22 mouse cellular contexts compared by ENCODE assay signal in the genomic region with DNA sequence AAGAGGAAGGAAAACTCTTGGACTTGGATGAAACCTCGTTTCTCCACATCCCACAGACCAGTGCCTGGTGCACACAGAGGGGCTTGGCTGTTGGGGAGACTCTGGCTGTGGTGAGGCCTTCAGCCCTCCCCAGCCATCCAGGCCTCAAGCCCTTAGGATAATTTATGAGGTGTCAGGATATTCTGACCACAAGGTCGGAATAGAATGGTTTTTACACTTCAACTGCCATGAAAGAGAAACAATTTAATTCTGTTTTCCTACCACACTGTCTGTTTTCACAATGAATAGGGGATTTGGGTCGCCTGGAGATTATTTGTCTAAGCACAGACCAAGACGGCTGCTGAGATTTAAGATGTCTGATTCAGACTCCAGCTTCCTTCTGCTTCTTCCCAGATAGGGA. TPM values are rescaled to one million over a fixed set of nuclear protein-coding genes. Genes with fewer than 3 reads are reported as not detected.
DNase-seq lines count a peak whose midpoint lies in the region; ATAC-seq and TF ChIP-seq lines count a peak whose summit lies in the region.
"Had no signal": no experiment of that assay in that cellular context is flagged by ENCODE, and none has a peak within 500 bp of the region (broad histone marks: within the 10 kb centered on the region; RNA-seq: fewer than 3 reads in every experiment).

No protein-coding gene starts in this region.

- ATAC-seq in lung, embryonic 15.5 days (ENCODE audit: borderline replicate concordance, extremely low read depth, low FRiP score, low TSS enrichment): peak; percentile 57; the same call in 1 of the 2 replicates
- ATAC-seq in limb, embryonic 15.5 days (ENCODE audit: insufficient number of reproducible peaks, low FRiP score, low TSS enrichment, low read depth): peak; percentile 58; the same call in 1 of the 2 replicates
- no peak for ATAC-seq in hindbrain, postnatal 0 days
- ATAC-seq: activated CD4-positive, CD25-positive, alpha-beta regulatory T cell, adult 4 months; forebrain, embryonic 15.5 days had no signal

- H3K4me2 ChIP-seq in lung, embryonic 15.5 days: no peak overlapping the region
- no peak overlapping the region for H3K4me2 ChIP-seq in limb, embryonic 15.5 days
- H3K4me2 ChIP-seq in hindbrain, postnatal 0 days (ENCODE audit: low read depth, low read length): no peak overlapping the region
- H3K4me2 ChIP-seq: forebrain, embryonic 15.5 days; liver, embryonic 15.5 days; midbrain, embryonic 12.5 days had no signal

- no peaks in the 10 kb centered on the region for H3K9me3 ChIP-seq in lung, embryonic 15.5 days
- no peaks in the 10 kb centered on the region for H3K9me3 ChIP-seq in limb, embryonic 15.5 days
- no peaks in the 10 kb centered on the region for H3K9me3 ChIP-seq in hindbrain, postnatal 0 days (ENCODE audit: low read length)
- H3K9me3 ChIP-seq: forebrain, embryonic 15.5 days; liver, embryonic 15.5 days; midbrain, embryonic 12.5 days had no signal

- H3K36me3 ChIP-seq in lung, embryonic 15.5 days: no peaks in the 10 kb centered on the region
- H3K36me3 ChIP-seq in limb, embryonic 15.5 days: no peaks in the 10 kb centered on the region
- H3K36me3 ChIP-seq in hindbrain, postnatal 0 days (ENCODE audit: insufficient read depth, low read length): no peaks in the 10 kb centered on the region
- H3K36me3 ChIP-seq: forebrain, embryonic 15.5 days; liver, embryonic 15.5 days; midbrain, embryonic 12.5 days had no signal

- DNase-seq in heart, adult 11 months: peak; percentile 41
- no peak for DNase-seq in heart, adult 9 months (ENCODE audit: low spot score in 2 of 2)
- no peak for DNase-seq in lung, postnatal 36 days
- no peak for DNase-seq in gastrocnemius, postnatal 4 days (ENCODE audit: low spot score in 2 of 2)
- DNase-seq in hindbrain, postnatal 0 days (ENCODE audit: low spot score): no peak
- DNase-seq: cerebellum, adult 9-10 months; heart, postnatal 4 days; right cerebral cortex, adult 18-20 months; thymus, adult 2 months had no signal

- no peak overlapping the region for H3K9ac ChIP-seq in lung, embryonic 15.5 days
- no peak overlapping the region for H3K9ac ChIP-seq in limb, embryonic 15.5 days
- no peak overlapping the region for H3K9ac ChIP-seq in hindbrain, postnatal 0 days (replicated peaks; ENCODE audit: low read length)
- H3K9ac ChIP-seq: forebrain, embryonic 15.5 days; liver, embryonic 15.5 days; midbrain, embryonic 12.5 days had no signal

- H3K4me1 ChIP-seq in lung, embryonic 15.5 days: no peaks in the 10 kb centered on the region
- H3K4me1 ChIP-seq in embryonic fibroblast, embryonic 13.5 days (ENCODE audit: control insufficient read depth, insufficient read depth, low read length): 0 out of 2 replicates have a peak, but pooled peaks cover 3% of the 10 kb centered on the region
- H3K4me1 ChIP-seq in limb, embryonic 15.5 days: 0 out of 2 replicates have a peak, but pooled peaks cover 5% of the 10 kb centered on the region
- H3K4me1 ChIP-seq in hindbrain, postnatal 0 days (ENCODE audit: insufficient read depth, low read length): no peaks in the 10 kb centered on the region
- H3K4me1 ChIP-seq: forebrain, embryonic 15.5 days; liver, embryonic 15.5 days; midbrain, embryonic 12.5 days had no signal

- no peak overlapping the region for H3K4me3 ChIP-seq in lung, embryonic 15.5 days
- no peak overlapping the region for H3K4me3 ChIP-seq in embryonic fibroblast, embryonic 13.5 days (ENCODE audit: insufficient read depth, low read length)
- no peak overlapping the region for H3K4me3 ChIP-seq in limb, embryonic 15.5 days
- H3K4me3 ChIP-seq in hindbrain, postnatal 0 days (ENCODE audit: low read length): no peak overlapping the region
- H3K4me3 ChIP-seq: erythroblast, embryonic 14.5 days; forebrain, embryonic 15.5 days; liver, embryonic 15.5 days; midbrain, embryonic 12.5 days had no signal

- no peak for TF ChIP-seq POLR2A in embryonic fibroblast, embryonic 13.5 days (IDR thresholded peaks at IDR 0.05; ENCODE audit: low read depth, low read length)

- no peaks in the 10 kb centered on the region for H3K27me3 ChIP-seq in lung, embryonic 15.5 days
- H3K27me3 ChIP-seq in limb, embryonic 15.5 days: no peaks in the 10 kb centered on the region
- no peaks in the 10 kb centered on the region for H3K27me3 ChIP-seq in hindbrain, postnatal 0 days (ENCODE audit: insufficient read depth, low read length)
- H3K27me3 ChIP-seq: CH12.LX; forebrain, embryonic 15.5 days; liver, embryonic 15.5 days; midbrain, embryonic 12.5 days had no signal

- TF ChIP-seq CTCF in embryonic fibroblast, embryonic 13.5 days (IDR thresholded peaks at IDR 0.05; ENCODE audit: borderline replicate concordance, insufficient read depth, low read length): no peak
- TF ChIP-seq CTCF in hindbrain, postnatal 0 days (IDR thresholded peaks at IDR 0.05; ENCODE audit: low read depth): no peak

- WGBS in lung, embryonic 15.5 days: 11% methylated on average over 4 of the region's 4 CpGs
- WGBS in limb, embryonic 15.5 days: 25% methylated on average over 4 of the region's 4 CpGs
- WGBS in hindbrain, postnatal 0 days: 32% methylated on average over 4 of the region's 4 CpGs

- no peak overlapping the region for H3K27ac ChIP-seq in lung, embryonic 15.5 days
- peak overlapping the region; percentile 58 for H3K27ac ChIP-seq in embryonic fibroblast, embryonic 13.5 days (ENCODE audit: insufficient read depth, low read length)
- H3K27ac ChIP-seq in limb, embryonic 15.5 days: peak overlapping the region; percentile 61
- no peak overlapping the region for H3K27ac ChIP-seq in hindbrain, postnatal 0 days
- H3K27ac ChIP-seq: forebrain, embryonic 15.5 days; liver, embryonic 15.5 days; macrophage; midbrain, embryonic 12.5 days had no signal

RNA-seq across cellular contexts. Expression of a gene that starts 54.3 kb away (rescaled TPM):
- 0.45 and 0.58 TPM in 2 replicates for polyA plus RNA-seq in lung, embryonic 15.5 days (2015; fragmentation: Nextera tagmentation; extraction: Ambion mirVana)
- not detected in 2 replicates for polyA plus RNA-seq in embryonic fibroblast, embryonic 13.5 days (2011; ENCODE audit: insufficient read length, low read depth, missing spikeins)
- polyA plus RNA-seq in limb, embryonic 15.5 days (2015; fragmentation: Nextera tagmentation; extraction: Ambion mirVana): 0.15 and 1.6 TPM in 2 replicates
- total RNA-seq in gastrocnemius, postnatal 4 days (2021): 10 to 100 TPM; 31.3 to 32.6 TPM
- not detected in 2 replicates for total RNA-seq in hindbrain, postnatal 0 days (2014; rRNA removed)
- 0.13 TPM in 1 of 2 replicates, not detected in the other for polyA plus RNA-seq in hindbrain, postnatal 0 days (2015; fragmentation: Nextera tagmentation; extraction: Ambion mirVana)
- total RNA-seq: CH12.LX had no signal
- polyA plus RNA-seq: activated CD4-positive, CD25-positive, alpha-beta regulatory T cell, adult 4 months; erythroblast, embryonic 14.5 days; large intestine, adult 2 months; macrophage; small intestine, adult 2 months; stomach, embryonic 14.5 days; thymus, adult 2 months had no signal

Comparison
In these comparisons a context has a peak if more than half of its experiments do, and no peak if none do; other contexts are left out.
1. H3K27ac ChIP-seq: peak in embryonic fibroblast, embryonic 13.5 days (single experiment) and limb, embryonic 15.5 days (single experiment); none in lung, embryonic 15.5 days (single experiment) and hindbrain, postnatal 0 days (single experiment).